In the genomic region with DNA sequence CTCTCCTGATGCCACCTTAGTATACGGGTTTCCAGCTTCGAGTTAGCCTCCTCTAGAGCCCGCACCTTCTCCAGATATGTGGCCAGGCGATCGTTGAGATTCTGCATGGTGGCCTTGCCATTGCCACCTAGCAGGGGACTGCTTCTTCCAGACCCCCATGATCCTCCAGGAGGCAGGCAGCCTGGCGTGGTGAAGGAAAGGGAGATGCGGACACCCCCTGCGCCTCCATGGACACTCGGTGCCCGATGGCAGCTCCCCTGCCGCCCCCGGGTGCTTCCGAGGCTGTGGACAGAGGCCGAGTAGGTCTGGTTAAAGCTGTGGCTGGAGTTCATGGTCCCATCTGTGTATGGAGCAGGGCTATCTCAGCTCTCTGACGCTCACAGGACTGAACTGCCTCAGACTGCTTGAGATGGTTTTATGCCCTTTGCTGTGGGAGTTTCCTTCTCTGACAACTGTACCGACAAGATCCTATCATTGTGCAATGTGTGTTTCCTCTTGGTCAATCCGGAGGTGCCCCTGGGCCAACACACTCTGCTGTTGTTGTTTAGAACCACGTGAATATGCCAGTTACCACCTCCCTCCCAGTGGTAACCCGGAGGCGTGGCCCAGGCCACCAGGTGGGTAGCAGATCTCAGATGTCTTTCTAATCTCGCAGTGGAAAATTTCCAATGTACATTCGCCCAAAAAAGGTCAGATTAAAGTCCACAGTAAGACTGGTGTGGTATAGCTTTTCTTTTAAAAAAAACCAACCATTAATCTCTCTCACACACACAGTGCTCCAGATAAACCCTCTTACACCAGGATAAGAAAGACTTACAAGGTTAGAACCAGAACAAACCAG, we compare ENCODE assay signal across 16 mouse cellular contexts. TPM values are rescaled to one million over a fixed set of nuclear protein-coding genes. Genes with fewer than 3 reads are reported as not detected.
DNase-seq lines count a peak whose midpoint lies in the region; ATAC-seq and TF ChIP-seq lines count a peak whose summit lies in the region.
"Had no signal": no experiment of that assay in that cellular context is flagged by ENCODE, and none has a peak within 500 bp of the region (broad histone marks: within the 10 kb centered on the region; RNA-seq: fewer than 3 reads in every experiment).

Gene Krt23, minus strand, starts transcription at position 405 of the 841 bp plus-strand sequence.

- 38% methylated on average over 22 of the region's 22 CpGs for WGBS in liver, adult 2 months
- 66% methylated on average over 22 of the region's 22 CpGs for WGBS in liver, embryonic 12.5 days (ENCODE audit: insufficient replicate concordance)
- 72% methylated on average over 22 of the region's 22 CpGs for WGBS in intestine, embryonic 16.5 days
- WGBS in large intestine, adult 2 months = 53% methylated on average over 22 of the region's 22 CpGs
- WGBS in stomach, embryonic 14.5 days = 79% methylated on average over 22 of the region's 22 CpGs

- H3K36me3 ChIP-seq in liver, adult 2 months (ENCODE audit: control insufficient read depth, insufficient read depth, low read length) = no peaks in the 10 kb centered on the region
- no peaks in the 10 kb centered on the region for H3K36me3 ChIP-seq in liver, embryonic 12.5 days
- no peaks in the 10 kb centered on the region for H3K36me3 ChIP-seq in intestine, embryonic 16.5 days (ENCODE audit: control insufficient read depth, insufficient read depth, low read length)
- no peaks in the 10 kb centered on the region for H3K36me3 ChIP-seq in stomach, embryonic 14.5 days (ENCODE audit: control insufficient read depth, insufficient read depth, low read length)
- H3K36me3 ChIP-seq: embryonic facial prominence, embryonic 13.5 days; hindbrain, embryonic 15.5 days had no signal

- peak; percentile 87 for DNase-seq in liver, adult 2 months (ENCODE audit: extremely low read depth, low read depth, low spot score)
- DNase-seq in large intestine, adult 2 months (ENCODE audit: low read depth, low spot score) = peak; percentile 44
- DNase-seq in gastrocnemius, adult 8-10 months (ENCODE audit: low spot score in 2 of 2) = no peak
- no peak for DNase-seq in natural killer cell, adult 2 months (ENCODE audit: low spot score in 2 of 2)
- DNase-seq in left cerebral cortex, postnatal 4 days = no peak
- DNase-seq: cerebellum, adult 2 months; thymus, postnatal 4 days had no signal

- intact Hi-C loops in left cerebral cortex, postnatal 4 days (cut with DNase I) = no loop called here

- H3K79me2 ChIP-seq in liver, adult 2 months (ENCODE audit: control insufficient read depth, insufficient read depth, low read length) = no peaks in the 10 kb centered on the region

- no peak within 1 kb of the TSS for H3K9ac ChIP-seq in liver, adult 2 months (ENCODE audit: low read depth, low read length)
- no peak within 1 kb of the TSS for H3K9ac ChIP-seq in liver, embryonic 12.5 days
- H3K9ac ChIP-seq in intestine, embryonic 16.5 days (ENCODE audit: low read depth, low read length) = peak within 1 kb of the TSS; percentile 54
- H3K9ac ChIP-seq in stomach, embryonic 14.5 days (replicated peaks; ENCODE audit: low read depth, low read length) = no peak within 1 kb of the TSS
- H3K9ac ChIP-seq: embryonic facial prominence, embryonic 13.5 days; hindbrain, embryonic 15.5 days had no signal

- no peak within 1 kb of the TSS for H3K27ac ChIP-seq in liver, adult 2 months (replicated peaks; ENCODE audit: insufficient read depth, low read depth, low read length)
- no peak within 1 kb of the TSS for H3K27ac ChIP-seq in liver, embryonic 12.5 days
- peak within 1 kb of the TSS; percentile 80 for H3K27ac ChIP-seq in intestine, embryonic 16.5 days (ENCODE audit: low read length)
- peak within 1 kb of the TSS; percentile 87 for H3K27ac ChIP-seq in stomach, embryonic 14.5 days (ENCODE audit: low read length)
- H3K27ac ChIP-seq: embryonic facial prominence, embryonic 13.5 days; hindbrain, embryonic 15.5 days had no signal

- peaks cover 27% of the 10 kb centered on the region for H3K4me1 ChIP-seq in liver, adult 2 months (ENCODE audit: control insufficient read depth, insufficient read depth, low read length)
- H3K4me1 ChIP-seq in liver, embryonic 12.5 days = no peaks in the 10 kb centered on the region
- peaks cover 19% of the 10 kb centered on the region for H3K4me1 ChIP-seq in intestine, embryonic 16.5 days (ENCODE audit: control insufficient read depth, insufficient read depth, low read length)
- H3K4me1 ChIP-seq in stomach, embryonic 14.5 days (ENCODE audit: control insufficient read depth, insufficient read depth, low read length) = 0 out of 2 replicates have a peak, but pooled peaks cover 9% of the 10 kb centered on the region
- H3K4me1 ChIP-seq: embryonic facial prominence, embryonic 13.5 days; hindbrain, embryonic 15.5 days had no signal

- no peak for ATAC-seq in liver, embryonic 12.5 days
- peak; percentile 71 for ATAC-seq in intestine, embryonic 16.5 days
- ATAC-seq in stomach, embryonic 14.5 days (ENCODE audit: insufficient number of reproducible peaks, insufficient read depth, low FRiP score, low read depth) = 0 out of 2 replicates have a peak, but pooled peaks have one; percentile 31
- ATAC-seq: CD4-positive, CD25-positive, alpha-beta regulatory T cell, adult 4 months; Patski had no signal

- TF ChIP-seq CTCF in liver, adult 2 months (IDR thresholded peaks at IDR 0.05; ENCODE audit: low read depth, low read length) = no peak

- no peaks in the 10 kb centered on the region for H3K9me3 ChIP-seq in liver, embryonic 12.5 days (replicated peaks)
- H3K9me3 ChIP-seq in intestine, embryonic 16.5 days (ENCODE audit: control insufficient read depth, low read length) = no peaks in the 10 kb centered on the region
- no peaks in the 10 kb centered on the region for H3K9me3 ChIP-seq in stomach, embryonic 14.5 days (ENCODE audit: control insufficient read depth, low read depth, low read length)
- H3K9me3 ChIP-seq: embryonic facial prominence, embryonic 13.5 days; hindbrain, embryonic 15.5 days had no signal

- no peak for TF ChIP-seq POLR2A in liver, adult 2 months (IDR thresholded peaks at IDR 0.05; ENCODE audit: extremely low read depth, insufficient read depth, low read length)

- 0 out of 2 replicates have a peak, but pooled peaks cover 2% of the 10 kb centered on the region for H3K27me3 ChIP-seq in liver, adult 2 months (ENCODE audit: control insufficient read depth, insufficient read depth, low read length)
- no peaks in the 10 kb centered on the region for H3K27me3 ChIP-seq in liver, embryonic 12.5 days (replicated peaks)
- H3K27me3 ChIP-seq in intestine, embryonic 16.5 days (replicated peaks; ENCODE audit: control insufficient read depth, insufficient read depth, low read length) = no peaks in the 10 kb centered on the region
- H3K27me3 ChIP-seq in stomach, embryonic 14.5 days (ENCODE audit: control insufficient read depth, insufficient read depth, low read length) = no peaks in the 10 kb centered on the region
- H3K27me3 ChIP-seq: embryonic facial prominence, embryonic 13.5 days; hindbrain, embryonic 15.5 days; Patski had no signal

- no peak within 1 kb of the TSS for H3K4me2 ChIP-seq in liver, embryonic 12.5 days
- peak within 1 kb of the TSS; percentile 24 for H3K4me2 ChIP-seq in intestine, embryonic 16.5 days (ENCODE audit: low read depth, low read length)
- peak within 1 kb of the TSS; percentile 17; the same call in 1 of the 2 replicates for H3K4me2 ChIP-seq in stomach, embryonic 14.5 days (replicated peaks; ENCODE audit: low read depth, low read length)
- H3K4me2 ChIP-seq: embryonic facial prominence, embryonic 13.5 days; hindbrain, embryonic 15.5 days had no signal

- no peak within 1 kb of the TSS; the same call in 1 of the 2 replicates for H3K4me3 ChIP-seq in liver, adult 2 months (ENCODE audit: insufficient read depth, low read depth, low read length)
- no peak within 1 kb of the TSS for H3K4me3 ChIP-seq in liver, embryonic 12.5 days
- H3K4me3 ChIP-seq in intestine, embryonic 16.5 days (ENCODE audit: low read length) = peak within 1 kb of the TSS; percentile 2; the same call in 1 of the 2 replicates
- H3K4me3 ChIP-seq in stomach, embryonic 14.5 days (ENCODE audit: low read depth, low read length) = no peak within 1 kb of the TSS
- H3K4me3 ChIP-seq: embryonic facial prominence, embryonic 13.5 days; hindbrain, embryonic 15.5 days had no signal

RNA-seq across cellular contexts. Expression of gene Krt23, which starts in this region (rescaled TPM):
- total RNA-seq in liver, adult 2 months (2014; rRNA removed) = 4.0 and 6.4 TPM in 2 replicates
- 1.4 and 1.7 TPM in 2 replicates for polyA plus RNA-seq in liver, adult 2 months (2012; rRNA removed)
- polyA plus RNA-seq in liver, embryonic 12.5 days (2016; fragmentation: Nextera tagmentation; extraction: Ambion mirVana) = 0.20 and 0.35 TPM in 2 replicates
- polyA plus RNA-seq in intestine, embryonic 16.5 days (2015; fragmentation: Nextera tagmentation; extraction: Ambion mirVana) = 18.4 and 19.6 TPM in 2 replicates
- polyA plus RNA-seq in large intestine, adult 2 months (2012; rRNA removed) = 1.0 and 2.8 TPM in 2 replicates
- 18.3 and 21.4 TPM in 2 replicates for polyA plus RNA-seq in stomach, embryonic 14.5 days (2014; fragmentation: Nextera tagmentation; extraction: Ambion mirVana)
- not detected for total RNA-seq in gastrocnemius, adult 8-10 months (2022)
- total RNA-seq in left cerebral cortex, postnatal 4 days (2021) = not detected
- total RNA-seq: megakaryocyte, adult 5-6 weeks had no signal
- polyA plus RNA-seq: CD4-positive, CD25-positive, alpha-beta regulatory T cell, adult 4 months; heart, embryonic 14.5 days had no signal

Comparison
In these comparisons a context has a peak if more than half of its experiments do, and no peak if none do; other contexts are left out.
1. DNase-seq: peak in liver, adult 2 months (single experiment) and large intestine, adult 2 months (single experiment); none in gastrocnemius, adult 8-10 months (0 of 2), natural killer cell, adult 2 months (0 of 2) and left cerebral cortex, postnatal 4 days (single experiment).
2. H3K27ac ChIP-seq: peak in intestine, embryonic 16.5 days (single experiment) and stomach, embryonic 14.5 days (single experiment); none in liver, adult 2 months (single experiment) and liver, embryonic 12.5 days (single experiment).